Mouse (Mus musculus) neural tube, embryonic 13.5 days (tissue): Measurements from ENCODE around the gene Pcdh19. TPM values are rescaled to one million over a fixed set of nuclear protein-coding genes. Genes with fewer than 3 reads are reported as not detected.

Experiments
- ATAC-seq: fragments of 200-750 bp; cut with Nextera tagmentation; 2 replicates; pipeline ENCODE4 v1.8.0; 2017; ENCODE audit warnings: low read depth, mild to moderate bottlenecking, moderate TSS enrichment, moderate library complexity
- H3K27ac ChIP-seq: fragments of 300-500 bp; sonication (generic); replicated peaks from 2 replicates; pipeline ENCODE4 v1.5.1; 2015; ENCODE audit warnings: moderate library complexity, mild to moderate bottlenecking, inconsistent platforms
- H3K27me3 ChIP-seq: fragments of 300-500 bp; sonication (generic); 2 replicates; pipeline ENCODE4 v1.6.1; 2015; ENCODE audit warnings: mild to moderate bottlenecking, inconsistent platforms
- H3K36me3 ChIP-seq: fragments of 300-500 bp; sonication (generic); 2 replicates; pipeline ENCODE4 v1.6.1; 2015; ENCODE audit warnings: mild to moderate bottlenecking, inconsistent platforms
- H3K4me1 ChIP-seq: fragments of 300-500 bp; sonication (generic); replicated peaks from 2 replicates; pipeline ENCODE4 v1.6.1; 2015; ENCODE audit warnings: inconsistent platforms
- H3K4me2 ChIP-seq: fragments of 300-500 bp; sonication (generic); 2 replicates; pipeline ENCODE4 v1.6.1; 2015; ENCODE audit warnings: inconsistent platforms, mild to moderate bottlenecking, moderate library complexity
- H3K4me3 ChIP-seq: fragments of 300-500 bp; sonication (generic); 2 replicates; pipeline ENCODE4 v1.5.1; 2015; ENCODE audit warnings: mild to moderate bottlenecking, inconsistent platforms
- H3K9ac ChIP-seq: fragments of 300-500 bp; sonication (generic); 2 replicates; pipeline ENCODE4 v1.6.1; 2015; ENCODE audit warnings: moderate library complexity, mild to moderate bottlenecking, inconsistent platforms
- H3K9me3 ChIP-seq: fragments of 300-500 bp; sonication (generic); 2 replicates; pipeline ENCODE4 v1.6.1; 2016; ENCODE audit warnings: inconsistent platforms
- WGBS: fragments of 180-500 bp; shearing (Covaris S2); methylation state at CpG from one replicate; pipeline ENCODE4 v1.1.7; 2015; 5-methylcytosine and 5-hydroxymethylcytosine counted together
- polyA plus RNA-seq: library from polyadenylated mRNA; unstranded; fragments of >200 nt; fragmentation: Nextera tagmentation; extraction: Ambion mirVana; gene quantifications from 2 replicates; pipeline ENCODE4 v1.2.1, GENCODE M21; 2015

Gene Pcdh19
- polyA plus RNA-seq, 1 experiment from 2014 or later: 9.1 TPM

- Histone ChIP-seq H3K9ac (peak overlapping the region; percentile 70), H3K4me2 (peak overlapping the region; percentile 77), H3K27ac (peak overlapping the region; percentile 77), H3K4me1 (peaks cover 5% of the 10 kb centered on the region), H3K36me3 (no peaks in the 10 kb centered on the region), H3K27me3 (peaks cover 12% of the 10 kb centered on the region; the same call in 1 of the 2 replicates), H3K9me3 (no peaks in the 10 kb centered on the region), H3K4me3 (peak overlapping the region; percentile 55)
- ATAC-seq: peak; percentile 16; the same call in 1 of the 2 replicates
- 28% methylated on average over 35 of the region's 35 CpGs for WGBS
Observed at GRCm38 (mm10) chrX:133689576-133690250, 926 bp upstream of the Pcdh19 start.

GRCm38 (mm10) chrX:133688156-133688555, 631 bp downstream of the Pcdh19 start:
- Histone ChIP-seq H3K4me1 (peaks cover 5% of the 10 kb centered on the region), H3K9ac (peak overlapping the region; percentile 71), H3K4me3 (peak overlapping the region; percentile 55), H3K4me2 (peak overlapping the region; percentile 77), H3K27me3 (peaks cover 12% of the 10 kb centered on the region), H3K9me3 (no peaks in the 10 kb centered on the region), H3K36me3 (no peaks in the 10 kb centered on the region), H3K27ac (peak overlapping the region; percentile 73)
- 17% methylated on average over 31 of the region's 31 CpGs for WGBS
- peak; percentile 0; the same call in 1 of the 2 replicates for ATAC-seq

GRCm38 (mm10) chrX:133687666-133688151, 1.1 kb downstream of the Pcdh19 start:
- 22% methylated on average over 20 of the region's 37 CpGs for WGBS
- Histone ChIP-seq H3K27ac (peak overlapping the region; percentile 73; the same call in 1 of the 2 replicates), H3K9ac (peak overlapping the region; percentile 71), H3K4me1 (peaks cover 5% of the 10 kb centered on the region), H3K36me3 (no peaks in the 10 kb centered on the region), H3K9me3 (no peaks in the 10 kb centered on the region), H3K27me3 (peaks cover 12% of the 10 kb centered on the region), H3K4me2 (peak overlapping the region; percentile 77), H3K4me3 (peak overlapping the region; percentile 55)
- ATAC-seq: 0 out of 2 replicates have a peak, but pooled peaks have one; percentile 9

- no peaks in the 10 kb centered on the region for H3K9me3 ChIP-seq
- WGBS: 23% methylated on average over 55 of the region's 55 CpGs
- H3K4me1 ChIP-seq: peaks cover 5% of the 10 kb centered on the region
- H3K9ac ChIP-seq: peak overlapping the region; percentile 71
- peak overlapping the region; percentile 55 for H3K4me3 ChIP-seq
- peaks cover 12% of the 10 kb centered on the region for H3K27me3 ChIP-seq
- H3K27ac ChIP-seq: no peak overlapping the region
- no peaks in the 10 kb centered on the region for H3K36me3 ChIP-seq
- H3K4me2 ChIP-seq: peak overlapping the region; percentile 77
- no peak for ATAC-seq
Observed at GRCm38 (mm10) chrX:133686533-133687311, 2.1 kb downstream of the Pcdh19 start.

GRCm38 (mm10) chrX:133685572-133685971, 3.2 kb downstream of the Pcdh19 start:
- Histone ChIP-seq H3K4me3 (peak overlapping the region; percentile 55), H3K9ac (no peak overlapping the region; the same call in 1 of the 2 replicates), H3K27ac (no peak overlapping the region), H3K27me3 (peaks cover 15% of the 10 kb centered on the region), H3K9me3 (no peaks in the 10 kb centered on the region), H3K4me1 (peaks cover 5% of the 10 kb centered on the region), H3K4me2 (peak overlapping the region; percentile 77), H3K36me3 (no peaks in the 10 kb centered on the region)
- no peak for ATAC-seq
- WGBS: 41% methylated on average over 12 of the region's 12 CpGs

- Histone ChIP-seq H3K4me3 (peak overlapping the region; percentile 55), H3K9ac (0 out of 2 replicates have a peak overlapping the region, but pooled peaks have one; percentile 26), H3K4me2 (peak overlapping the region; percentile 77), H3K4me1 (peaks cover 5% of the 10 kb centered on the region), H3K36me3 (no peaks in the 10 kb centered on the region), H3K9me3 (no peaks in the 10 kb centered on the region), H3K27me3 (peaks cover 15% of the 10 kb centered on the region), H3K27ac (no peak overlapping the region)
- no peak for ATAC-seq
- 35% methylated on average over 3 of the region's 3 CpGs for WGBS
Observed at GRCm38 (mm10) chrX:133683961-133684360, 4.8 kb downstream of the Pcdh19 start.

GRCm38 (mm10) chrX:133675121-133675520, 13.7 kb downstream of the Pcdh19 start:
- no peaks in the 10 kb centered on the region; the same call in 1 of the 2 replicates for H3K27me3 ChIP-seq
- no peak for ATAC-seq
- WGBS: 6% methylated on average over 2 of the region's 2 CpGs
- no peaks in the 10 kb centered on the region for H3K36me3 ChIP-seq
- no peak overlapping the region for H3K4me2 ChIP-seq
- no peak overlapping the region for H3K4me3 ChIP-seq
- H3K4me1 ChIP-seq: no peaks in the 10 kb centered on the region
- no peak overlapping the region for H3K27ac ChIP-seq
- no peak overlapping the region for H3K9ac ChIP-seq
- H3K9me3 ChIP-seq: no peaks in the 10 kb centered on the region

GRCm38 (mm10) chrX:133673796-133674195, 15.0 kb downstream of the Pcdh19 start:
- no peak overlapping the region for H3K27ac ChIP-seq
- WGBS: 30% methylated on average over 3 of the region's 3 CpGs
- H3K4me1 ChIP-seq: no peaks in the 10 kb centered on the region
- no peaks in the 10 kb centered on the region for H3K9me3 ChIP-seq
- no peaks in the 10 kb centered on the region; the same call in 1 of the 2 replicates for H3K27me3 ChIP-seq
- H3K9ac ChIP-seq: no peak overlapping the region
- ATAC-seq: no peak
- H3K4me3 ChIP-seq: no peak overlapping the region
- H3K4me2 ChIP-seq: no peak overlapping the region
- H3K36me3 ChIP-seq: no peaks in the 10 kb centered on the region

- H3K4me2 ChIP-seq: no peak overlapping the region
- peaks cover 5% of the 10 kb centered on the region for H3K27me3 ChIP-seq
- no peaks in the 10 kb centered on the region for H3K36me3 ChIP-seq
- ATAC-seq: no peak
- no peaks in the 10 kb centered on the region for H3K9me3 ChIP-seq
- no peak overlapping the region for H3K27ac ChIP-seq
- 69% methylated on average over 5 of the region's 5 CpGs for WGBS
- no peak overlapping the region for H3K9ac ChIP-seq
- H3K4me1 ChIP-seq: 0 out of 2 replicates have a peak, but pooled peaks cover 6% of the 10 kb centered on the region
- H3K4me3 ChIP-seq: no peak overlapping the region
Observed at GRCm38 (mm10) chrX:133660111-133660510, 28.7 kb downstream of the Pcdh19 start.

- Histone ChIP-seq H3K9me3 (no peaks in the 10 kb centered on the region), H3K4me2 (peak overlapping the region; percentile 37), H3K27ac (no peak overlapping the region), H3K4me3 (peak overlapping the region; percentile 17), H3K27me3 (peaks cover 5% of the 10 kb centered on the region), H3K36me3 (no peaks in the 10 kb centered on the region), H3K9ac (no peak overlapping the region), H3K4me1 (0 out of 2 replicates have a peak, but pooled peaks cover 6% of the 10 kb centered on the region)
- WGBS: 30% methylated on average over 8 of the region's 9 CpGs
- no peak for ATAC-seq
Observed at GRCm38 (mm10) chrX:133657308-133658302, 31.2 kb downstream of the Pcdh19 start.

- peaks cover 5% of the 10 kb centered on the region for H3K27me3 ChIP-seq
- no peaks in the 10 kb centered on the region for H3K36me3 ChIP-seq
- H3K9me3 ChIP-seq: no peaks in the 10 kb centered on the region
- H3K4me1 ChIP-seq: 0 out of 2 replicates have a peak, but pooled peaks cover 6% of the 10 kb centered on the region
- ATAC-seq: no peak
- H3K4me3 ChIP-seq: no peak overlapping the region
- no peak overlapping the region for H3K27ac ChIP-seq
- WGBS: 64% methylated on average over 11 of the region's 11 CpGs
- H3K4me2 ChIP-seq: no peak overlapping the region
- H3K9ac ChIP-seq: no peak overlapping the region
Observed at GRCm38 (mm10) chrX:133655876-133656538, 32.8 kb downstream of the Pcdh19 start.
